Mouse (Mus musculus) small intestine, adult 2 months (tissue): Measurements from ENCODE around the gene Cyth3.

Experiments used
- CTCF ChIP-seq: fragments of 200-500 bp; IDR thresholded peaks from 2 replicates; pipeline ENCODE4 v1.5.1; 2012; ENCODE audit warnings: low read depth, mild to moderate bottlenecking, control low read depth, inconsistent platforms, low read length, moderate library complexity, mixed read lengths; ENCODE audit not compliant: insufficient replicate concordance, insufficient read length; ENCODE audit errors: extremely low read depth
- POLR2A ChIP-seq: fragments of 200-500 bp; IDR thresholded peaks from 2 replicates; pipeline ENCODE4 v1.6.1; 2012; ENCODE audit warnings: low read depth, mild to moderate bottlenecking, control low read depth, inconsistent platforms, low read length, moderate library complexity

DNA sequence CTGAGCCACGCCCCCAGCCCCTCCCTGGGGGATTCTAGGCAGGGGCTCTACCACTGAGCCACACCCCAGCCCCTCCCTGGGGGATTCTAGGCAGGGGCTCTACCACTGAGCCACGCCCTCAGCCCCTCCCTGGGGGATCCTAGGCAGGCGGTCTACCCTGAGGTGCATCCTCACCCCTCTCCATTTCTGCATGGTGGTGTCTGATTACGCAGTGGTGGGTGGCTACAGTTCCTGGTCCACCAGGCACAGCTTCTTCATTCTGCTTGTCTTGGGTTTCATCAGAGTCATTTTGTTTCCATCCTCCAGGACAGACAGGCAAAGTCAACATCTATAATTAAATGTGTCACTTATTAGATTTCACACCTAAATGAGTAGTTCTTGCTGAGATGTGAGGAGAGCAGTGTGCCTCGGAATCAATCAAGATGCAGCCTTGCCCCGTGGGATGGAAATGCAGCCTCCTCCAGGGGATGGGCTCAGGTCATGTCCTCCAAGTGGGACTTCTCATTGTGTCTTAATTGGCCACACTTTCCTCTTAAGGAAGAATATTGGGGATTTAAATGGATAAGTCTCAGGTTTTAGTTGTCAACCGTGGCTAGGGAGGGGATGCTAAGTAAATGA, 18.0 kb upstream of the Cyth3 start:
- TF ChIP-seq CTCF (no peak), POLR2A (no peak)
